Mouse (Mus musculus): ENCODE measurements around the gene Sf3a2. TPM values are rescaled to one million over a fixed set of nuclear protein-coding genes. Genes with fewer than 3 reads are reported as not detected.
A peak's percentile ranks its signal among the peaks of the same experiment; 100 is the strongest.
"Not testable (repeated sequence)": the region's sequence is repeated elsewhere in the genome, so short reads cannot be mapped to it uniquely, and the experiment has no call there.

Sf3a2 gene
- total and polyA plus RNA-seq, 2 experiments from 2014 or later: 20.4 to 66.4 TPM

DNA sequence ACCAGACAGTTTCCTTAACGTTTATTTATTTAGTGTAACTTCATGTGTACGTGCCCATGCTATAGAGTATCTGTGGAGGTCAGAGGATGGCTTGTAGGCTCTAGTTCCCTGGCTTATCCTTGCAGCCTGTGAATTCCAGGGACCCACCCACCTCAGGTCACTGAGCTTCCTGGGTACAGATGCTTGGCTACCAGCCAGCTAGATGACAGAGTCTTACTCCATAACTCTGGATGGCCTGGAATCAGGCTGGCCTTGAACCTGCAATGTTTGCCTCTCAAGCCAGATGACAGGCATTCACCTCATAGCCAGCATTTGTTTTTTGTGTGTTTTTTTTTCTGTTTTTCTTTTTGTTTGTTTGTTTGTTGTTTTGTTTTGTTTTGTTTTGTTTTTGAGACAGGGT lies 19.2 kb downstream of the Sf3a2 start:
- Histone ChIP-seq H3K9me3 (ENCODE audit: low read length) (no peaks in the 10 kb centered on the region), H3K27ac (ENCODE audit: low read depth, low read length) (no peak overlapping the region), H3K4me2 (ENCODE audit: low read depth) (no peak overlapping the region), H3K4me3 (ENCODE audit: low read depth, low read length) (no peak overlapping the region), H3K4me1 (ENCODE audit: insufficient read depth) (no peaks in the 10 kb centered on the region), H3K36me3 (ENCODE audit: insufficient read depth) (no peaks in the 10 kb centered on the region), H3K9ac (no peak overlapping the region), H3K27me3 (ENCODE audit: insufficient read depth, low read length) (no peaks in the 10 kb centered on the region)
- 63% methylated on average over 2 of the region's 2 CpGs for WGBS
- ATAC-seq (no peak), DNase-seq (no peak)
- TF ChIP-seq CTCF (IDR thresholded peaks at IDR 0.05; ENCODE audit: low read depth): no peak

DNA sequence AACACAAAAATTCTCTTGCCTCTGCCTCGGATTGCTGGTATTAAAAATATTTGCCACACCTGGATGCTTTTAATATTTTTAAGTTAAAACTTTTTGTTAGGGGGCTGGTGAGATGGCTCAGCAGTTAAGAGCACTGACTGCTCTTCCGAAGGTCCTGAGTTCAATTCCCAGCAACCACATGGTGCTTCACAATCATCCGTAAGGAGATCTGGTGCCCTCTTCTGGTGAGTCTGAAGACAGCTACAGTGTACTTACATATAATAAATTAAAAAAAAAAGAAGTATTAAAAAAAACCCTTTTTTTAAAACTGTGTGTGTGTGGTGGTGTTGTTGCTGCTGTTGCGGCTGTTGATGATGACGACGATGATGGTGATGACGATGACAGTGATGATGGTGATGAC lies 20.0 kb downstream of the Sf3a2 start:
- peak; percentile 26; the same call in 1 of the 2 replicates for TF ChIP-seq CTCF (IDR thresholded peaks at IDR 0.05; ENCODE audit: low read depth)
- not testable (repeated sequence) for H3K4me1 ChIP-seq (ENCODE audit: insufficient read depth); DNase-seq; H3K36me3 ChIP-seq (ENCODE audit: insufficient read depth); H3K4me3 ChIP-seq (ENCODE audit: low read depth, low read length); H3K27ac ChIP-seq (ENCODE audit: low read depth, low read length); ATAC-seq; H3K4me2 ChIP-seq (ENCODE audit: low read depth); H3K9ac ChIP-seq; H3K9me3 ChIP-seq (ENCODE audit: low read length); H3K27me3 ChIP-seq (ENCODE audit: insufficient read depth, low read length)
- 79% methylated on average over 7 of the region's 7 CpGs for WGBS

DNA sequence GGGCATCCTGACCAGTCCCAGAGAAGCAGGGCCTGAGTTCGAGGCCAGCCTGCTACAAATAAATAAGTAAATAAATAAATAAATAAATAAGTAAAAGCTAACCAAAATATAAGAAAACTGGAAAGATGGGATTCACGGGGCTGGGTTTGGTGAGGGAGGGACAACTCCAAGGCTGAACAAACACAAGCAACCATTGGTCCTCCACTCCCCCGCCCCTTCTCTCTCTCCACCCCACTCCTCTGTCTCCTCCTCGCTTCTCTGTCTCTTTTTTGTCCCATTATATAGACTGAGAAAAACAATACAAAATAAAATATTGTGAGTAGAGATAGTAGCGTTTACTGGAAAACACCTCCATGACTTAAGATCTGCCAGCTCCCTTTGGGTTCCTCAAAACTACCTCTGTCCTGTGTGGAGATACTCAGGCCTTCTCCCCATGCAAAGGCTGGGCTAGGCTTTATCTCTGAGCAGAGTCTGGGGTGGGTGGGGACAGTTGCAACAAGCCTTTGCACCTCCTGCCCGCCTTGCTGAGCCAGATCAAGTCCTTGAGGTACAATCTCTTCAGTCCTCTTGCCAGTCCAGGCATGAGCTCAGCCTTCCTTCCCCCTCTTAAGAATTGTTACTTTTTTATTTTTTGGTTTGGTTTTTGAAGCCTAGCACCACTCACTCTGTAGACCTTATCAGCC lies 20.7 kb downstream of the Sf3a2 start:
- DNase-seq: no peak
- Histone ChIP-seq H3K4me3 (ENCODE audit: low read depth, low read length) (no peak overlapping the region), H3K27ac (ENCODE audit: low read depth, low read length) (no peak overlapping the region), H3K4me1 (ENCODE audit: insufficient read depth) (no peaks in the 10 kb centered on the region), H3K9ac (no peak overlapping the region), H3K4me2 (ENCODE audit: low read depth) (no peak overlapping the region), H3K36me3 (ENCODE audit: insufficient read depth) (no peaks in the 10 kb centered on the region), H3K9me3 (ENCODE audit: low read length) (no peaks in the 10 kb centered on the region), H3K27me3 (ENCODE audit: insufficient read depth, low read length) (no peaks in the 10 kb centered on the region)
- ATAC-seq: no peak
- WGBS: 56% methylated on average over 6 of the region's 6 CpGs
- no peak for TF ChIP-seq CTCF (IDR thresholded peaks at IDR 0.05; ENCODE audit: low read depth)

DNA sequence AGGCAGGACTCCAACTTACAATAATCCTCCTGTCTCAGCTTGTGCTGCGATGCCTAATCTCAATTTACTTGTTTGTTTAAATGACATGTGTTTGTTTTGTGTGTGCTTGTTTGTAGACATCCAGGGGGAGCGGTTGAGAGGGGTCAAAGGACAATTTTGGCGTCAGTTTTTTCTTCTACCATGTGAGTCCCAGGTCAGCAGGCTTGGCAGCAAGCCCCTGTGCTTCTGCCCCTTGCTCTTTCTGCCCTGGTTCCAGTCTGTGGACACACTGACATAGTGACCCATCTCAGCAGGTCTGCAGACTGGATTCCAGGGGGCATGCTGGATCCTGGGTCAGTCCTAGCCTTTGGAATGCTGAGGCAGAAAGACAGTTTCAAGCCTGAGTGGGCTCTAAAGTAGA lies 21.4 kb downstream of the Sf3a2 start:
- Histone ChIP-seq H3K4me1 (ENCODE audit: insufficient read depth) (no peaks in the 10 kb centered on the region), H3K4me2 (ENCODE audit: low read depth) (no peak overlapping the region), H3K4me3 (ENCODE audit: low read depth, low read length) (no peak overlapping the region), H3K9ac (no peak overlapping the region), H3K27ac (ENCODE audit: low read depth, low read length) (no peak overlapping the region), H3K36me3 (ENCODE audit: insufficient read depth) (no peaks in the 10 kb centered on the region), H3K27me3 (ENCODE audit: insufficient read depth, low read length) (no peaks in the 10 kb centered on the region), H3K9me3 (ENCODE audit: low read length) (no peaks in the 10 kb centered on the region)
- 56% methylated on average over 3 of the region's 3 CpGs for WGBS
- no peak for TF ChIP-seq CTCF (IDR thresholded peaks at IDR 0.05; ENCODE audit: low read depth)
- ATAC-seq (no peak), DNase-seq (no peak)

DNA sequence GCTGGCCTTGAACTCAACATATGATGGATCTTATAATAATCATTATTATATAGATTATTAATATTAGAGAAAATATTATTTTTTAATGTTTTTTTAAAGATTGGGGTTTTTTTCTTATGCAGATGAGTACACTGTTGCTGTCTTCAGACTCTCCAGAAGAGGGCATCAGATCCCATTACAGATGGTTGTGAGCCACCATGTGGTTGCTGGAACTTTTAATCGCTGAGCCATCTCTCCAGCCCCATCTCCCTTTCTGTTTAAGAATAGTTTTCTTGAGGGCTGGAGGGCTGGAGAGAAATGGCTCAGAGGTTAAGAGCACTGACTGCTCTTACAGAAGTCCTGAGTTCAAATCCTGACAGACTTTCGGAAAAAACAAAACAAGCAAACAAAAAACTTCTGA lies 24.0 kb downstream of the Sf3a2 start:
- no peak for ATAC-seq
- TF ChIP-seq CTCF (IDR thresholded peaks at IDR 0.05; ENCODE audit: low read depth): peak; percentile 66
- WGBS: 39% methylated on average over 2 of the region's 2 CpGs

DNA sequence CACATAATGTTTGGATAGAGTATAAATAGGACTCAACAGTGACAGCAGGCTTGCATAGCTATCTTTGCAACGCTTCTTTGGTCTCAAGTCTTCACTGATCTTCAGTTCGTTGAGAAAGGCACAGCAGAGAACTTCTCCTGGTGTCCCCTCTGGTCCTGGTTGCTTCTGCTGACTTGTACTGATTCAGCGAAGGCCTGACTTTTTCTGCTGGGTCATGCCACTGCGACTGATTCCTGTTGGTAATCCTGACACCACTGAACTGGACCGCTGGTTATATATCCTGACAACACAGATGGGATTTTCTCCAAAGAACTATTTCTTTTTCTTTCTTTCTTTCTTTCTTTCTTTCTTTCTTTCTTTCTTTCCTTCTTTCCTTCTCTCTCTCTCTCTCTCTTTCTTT lies 24.5 kb downstream of the Sf3a2 start:
- Histone ChIP-seq H3K4me3 (ENCODE audit: low read depth, low read length) (no peak overlapping the region), H3K27ac (ENCODE audit: low read depth, low read length) (no peak overlapping the region), H3K4me1 (ENCODE audit: insufficient read depth) (no peaks in the 10 kb centered on the region)

More for the DNA sequence above, 24.0 kb downstream of the Sf3a2 start:
- Histone ChIP-seq H3K27ac (ENCODE audit: low read depth, low read length) (no peak overlapping the region), H3K27me3 (ENCODE audit: insufficient read depth, low read length) (no peaks in the 10 kb centered on the region), H3K9ac (no peak overlapping the region), H3K4me2 (ENCODE audit: low read depth) (no peak overlapping the region), H3K4me1 (ENCODE audit: insufficient read depth) (no peaks in the 10 kb centered on the region), H3K4me3 (ENCODE audit: low read depth, low read length) (no peak overlapping the region), H3K9me3 (ENCODE audit: low read length) (no peaks in the 10 kb centered on the region), H3K36me3 (ENCODE audit: insufficient read depth) (no peaks in the 10 kb centered on the region)
- no peak for DNase-seq

DNA sequence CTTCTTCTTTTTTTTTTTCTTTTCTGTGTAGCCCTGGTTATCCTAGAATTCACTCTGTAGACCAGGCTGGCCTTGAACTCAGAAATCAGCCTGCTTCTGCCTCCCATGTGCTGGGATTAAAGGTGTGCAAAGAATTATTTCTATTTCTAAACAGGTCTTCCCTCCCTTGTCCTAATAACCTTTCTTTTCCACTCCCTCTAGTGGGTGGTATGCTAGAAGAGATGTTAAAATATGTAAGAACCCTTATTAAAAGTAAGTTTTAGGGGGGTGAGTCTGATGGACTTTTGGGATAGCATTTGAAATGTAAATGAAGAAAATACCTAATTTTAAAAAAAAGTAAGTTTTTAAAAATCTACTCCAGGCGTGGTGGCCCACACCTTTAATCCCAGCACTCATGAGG lies 25.3 kb downstream of the Sf3a2 start:
- Histone ChIP-seq H3K27ac (ENCODE audit: low read depth, low read length) (no peak overlapping the region), H3K27me3 (ENCODE audit: insufficient read depth, low read length) (no peaks in the 10 kb centered on the region), H3K36me3 (ENCODE audit: insufficient read depth) (no peaks in the 10 kb centered on the region), H3K4me1 (ENCODE audit: insufficient read depth) (no peaks in the 10 kb centered on the region), H3K4me3 (ENCODE audit: low read depth, low read length) (no peak overlapping the region), H3K9me3 (ENCODE audit: low read length) (no peaks in the 10 kb centered on the region), H3K9ac (no peak overlapping the region), H3K4me2 (ENCODE audit: low read depth) (no peak overlapping the region)
- no peak for TF ChIP-seq CTCF (IDR thresholded peaks at IDR 0.05; ENCODE audit: low read depth)
- no peak for DNase-seq
- no peak for ATAC-seq
- WGBS: 78% methylated on average over 1 of the region's 1 CpGs

More for the DNA sequence above, 24.5 kb downstream of the Sf3a2 start:
- 88% methylated on average over 5 of the region's 5 CpGs for WGBS
- TF ChIP-seq CTCF (IDR thresholded peaks at IDR 0.05; ENCODE audit: low read depth): no peak
- no peak overlapping the region for H3K4me2 ChIP-seq (ENCODE audit: low read depth)
- no peak for DNase-seq
- H3K36me3 ChIP-seq (ENCODE audit: insufficient read depth): no peaks in the 10 kb centered on the region
- H3K9ac ChIP-seq: no peak overlapping the region
- H3K9me3 ChIP-seq (ENCODE audit: low read length): no peaks in the 10 kb centered on the region
- H3K27me3 ChIP-seq (ENCODE audit: insufficient read depth, low read length): no peaks in the 10 kb centered on the region
- ATAC-seq: no peak
